Mouse (Mus musculus): ENCODE measurements around the gene Gca.

DNA sequence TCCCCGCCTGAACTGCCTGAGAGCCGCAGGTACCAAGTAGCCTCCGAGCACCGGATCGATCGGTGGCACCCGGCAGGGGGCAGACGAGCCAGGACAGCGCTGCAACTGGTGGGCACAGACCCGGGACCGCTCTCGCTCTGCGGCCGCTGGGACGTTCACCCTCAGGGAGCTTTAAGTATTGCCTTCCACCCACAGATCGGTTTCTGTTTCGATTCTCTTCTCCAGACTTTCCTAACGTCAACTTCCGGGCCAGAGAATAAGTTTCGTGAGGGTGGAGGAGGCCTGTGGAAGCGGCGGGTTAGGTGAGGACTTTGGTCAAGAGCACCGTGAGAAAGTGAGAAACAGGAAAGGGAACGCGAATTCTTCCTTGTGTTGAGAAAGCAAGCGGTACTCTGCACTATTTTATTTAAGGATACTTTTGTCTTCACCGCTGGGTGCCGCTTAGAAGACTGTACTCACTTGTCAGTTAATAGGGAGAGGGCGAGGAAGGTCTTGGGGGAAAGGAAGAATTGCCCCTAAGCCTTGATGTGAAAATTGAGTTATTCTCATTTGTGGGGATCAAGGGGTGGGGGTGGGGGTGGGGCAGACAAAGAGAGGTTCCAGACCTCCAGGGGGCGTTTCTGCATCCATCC is 18.0 kb upstream of the Gca start, which contains the start of gene Ifih1:
- TF ChIP-seq CTCF (IDR thresholded peaks at IDR 0.05; ENCODE audit: extremely low read depth, insufficient read length, insufficient replicate concordance, low read depth, low read length), result peak; percentile 36; the same call in 1 of the 2 replicates
- peak; percentile 53; the same call in 1 of the 2 replicates for TF ChIP-seq POLR2A (IDR thresholded peaks at IDR 0.05; ENCODE audit: low read depth, low read length)

All from small intestine, adult 2 months (tissue).